Mouse (Mus musculus) limb, embryonic 13.5 days (tissue): ENCODE data around the gene Ubox5. TPM values are rescaled to one million over a fixed set of nuclear protein-coding genes. Genes with fewer than 3 reads are reported as not detected.
A peak's percentile ranks its signal among the peaks of the same experiment; 100 is the strongest.
"Not testable (repeated sequence)": the region's sequence is repeated elsewhere in the genome, so short reads cannot be mapped to it uniquely, and the experiment has no call there.

Experiments
- ATAC-seq: fragments of 200-750 bp; cut with Nextera tagmentation; 2 replicates; pipeline ENCODE4 v1.8.0; 2017; ENCODE audit warnings: low read depth, moderate number of reproducible peaks, moderate TSS enrichment; ENCODE audit not compliant: low FRiP score
- H3K27ac ChIP-seq: fragments of 300-500 bp; sonication (generic); 2 replicates; pipeline ENCODE4 v1.5.1; 2015; ENCODE audit warnings: inconsistent platforms, mild to moderate bottlenecking, moderate library complexity
- H3K27me3 ChIP-seq: fragments of 300-500 bp; sonication (generic); 2 replicates; pipeline ENCODE4 v1.6.1; 2015; ENCODE audit warnings: mild to moderate bottlenecking, inconsistent platforms
- H3K36me3 ChIP-seq: fragments of 300-500 bp; sonication (generic); 2 replicates; pipeline ENCODE4 v1.6.1; 2015; ENCODE audit warnings: inconsistent platforms, mild to moderate bottlenecking, moderate library complexity
- H3K4me1 ChIP-seq: fragments of 300-500 bp; sonication (generic); 2 replicates; pipeline ENCODE4 v1.6.1; 2015; ENCODE audit warnings: inconsistent platforms
- H3K4me2 ChIP-seq: fragments of 300-500 bp; sonication (generic); replicated peaks from 2 replicates; pipeline ENCODE4 v1.6.1; 2015; ENCODE audit warnings: inconsistent platforms, mild to moderate bottlenecking, moderate library complexity
- H3K4me3 ChIP-seq: fragments of 300-500 bp; sonication (generic); 2 replicates; pipeline ENCODE4 v1.5.1; 2015; ENCODE audit warnings: moderate library complexity, mild to moderate bottlenecking, inconsistent platforms
- H3K9ac ChIP-seq: fragments of 300-500 bp; sonication (generic); 2 replicates; pipeline ENCODE4 v1.6.1; 2015; ENCODE audit warnings: mild to moderate bottlenecking, inconsistent platforms
- H3K9me3 ChIP-seq: fragments of 300-500 bp; sonication (generic); 2 replicates; pipeline ENCODE4 v1.6.1; 2016; ENCODE audit warnings: inconsistent platforms
- WGBS: fragments of 180-500 bp; shearing (Covaris S2); methylation state at CpG from one replicate; pipeline ENCODE4 v1.1.7; 2015; 5-methylcytosine and 5-hydroxymethylcytosine counted together
- polyA plus RNA-seq: library from polyadenylated mRNA; unstranded; fragments of >200 nt; fragmentation: Nextera tagmentation; extraction: Ambion mirVana; gene quantifications from 2 replicates; pipeline ENCODE4 v1.2.1, GENCODE M21; 2015

The Ubox5 gene
- polyA plus RNA-seq, 1 experiment from 2014 or later, result 15.0 TPM

DNA sequence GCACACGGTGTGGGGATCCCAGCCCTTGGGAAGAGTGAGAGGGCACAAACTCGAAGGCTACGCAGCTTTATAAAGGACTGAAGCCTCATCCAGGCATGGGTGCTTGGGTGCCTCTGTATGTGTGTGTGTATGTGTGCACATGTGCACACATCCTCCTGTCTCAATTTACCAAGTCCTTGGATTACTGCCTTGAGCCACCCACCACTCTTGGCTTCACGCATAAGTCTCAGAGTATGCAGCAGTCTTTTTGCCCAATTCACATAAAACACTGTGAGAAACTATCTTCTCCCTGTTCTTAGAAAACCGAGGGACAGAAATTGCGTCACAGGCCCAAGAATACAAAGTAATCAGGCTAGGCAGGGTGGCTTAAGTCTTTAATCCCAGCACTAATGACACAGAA is 43.8 kb downstream of the Ubox5 start:
- Histone ChIP-seq H3K27ac (no peak overlapping the region), H3K4me2 (no peak overlapping the region), H3K9me3 (no peaks in the 10 kb centered on the region), H3K4me1 (peaks cover 2% of the 10 kb centered on the region; the same call in 1 of the 2 replicates), H3K4me3 (no peak overlapping the region), H3K9ac (no peak overlapping the region), H3K27me3 (peaks cover 34% of the 10 kb centered on the region), H3K36me3 (peaks cover 19% of the 10 kb centered on the region)
- no peak for ATAC-seq
- 80% methylated on average over 6 of the region's 6 CpGs for WGBS

DNA sequence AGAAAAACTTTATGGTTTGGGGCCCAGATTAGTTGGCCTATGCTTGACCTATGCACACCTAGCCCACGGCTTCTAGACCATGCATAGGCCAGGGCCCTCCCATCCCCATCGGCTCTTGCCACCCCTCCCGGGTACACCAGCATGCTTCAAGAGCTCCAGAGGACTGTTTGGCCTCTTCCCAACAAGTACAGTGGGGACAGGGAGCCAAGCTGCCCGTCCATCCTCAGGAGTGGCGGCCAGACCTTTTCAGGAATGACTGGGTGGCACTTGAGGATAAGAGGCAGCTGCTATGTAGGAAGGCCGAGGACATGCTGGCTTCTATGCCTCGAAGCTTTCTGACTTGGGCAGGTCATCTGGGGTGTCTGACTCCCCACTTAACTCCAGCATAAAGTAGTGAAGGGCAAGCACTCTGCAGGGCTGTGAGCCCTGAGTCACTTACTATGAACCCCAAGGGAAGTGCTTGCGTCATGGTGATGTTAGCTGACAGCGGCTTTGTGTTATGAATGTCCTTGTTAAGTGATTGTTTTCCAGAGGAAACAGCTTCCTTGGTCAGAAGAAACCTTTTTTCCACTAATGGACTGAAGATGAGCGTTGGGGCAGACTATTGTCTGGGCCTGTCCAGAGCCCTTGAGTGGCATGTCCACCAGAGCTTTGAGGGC is 45.8 kb downstream of the Ubox5 start:
- WGBS, result 82% methylated on average over 10 of the region's 10 CpGs
- peaks cover 13% of the 10 kb centered on the region for H3K4me1 ChIP-seq
- H3K9ac ChIP-seq, result no peak overlapping the region
- no peak overlapping the region for H3K27ac ChIP-seq
- no peaks in the 10 kb centered on the region for H3K9me3 ChIP-seq
- no peaks in the 10 kb centered on the region for H3K36me3 ChIP-seq
- no peak overlapping the region for H3K4me2 ChIP-seq
- no peak overlapping the region for H3K4me3 ChIP-seq
- no peak for ATAC-seq
- peaks cover 54% of the 10 kb centered on the region for H3K27me3 ChIP-seq

DNA sequence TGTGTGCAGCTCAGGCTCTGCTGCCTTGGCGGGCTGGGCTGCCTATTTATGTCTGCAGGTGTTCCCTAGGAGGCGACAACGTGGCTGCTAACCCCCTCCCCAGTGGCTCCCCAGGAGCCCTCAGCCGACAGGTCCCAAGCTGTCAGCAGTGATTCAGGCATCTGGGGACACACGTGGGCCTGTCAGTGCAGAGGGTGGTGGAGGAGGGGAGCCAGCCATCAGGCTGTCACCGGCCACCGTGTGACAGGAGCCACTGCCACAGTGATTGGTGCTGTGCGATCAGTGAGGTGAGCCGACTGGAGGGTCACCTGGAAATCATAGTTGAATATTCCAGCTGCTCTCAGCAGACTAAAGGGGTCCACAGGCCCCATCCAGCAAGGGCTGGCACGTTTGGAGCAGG is 47.3 kb downstream of the Ubox5 start, which contains the start of gene Avp:
Avp (minus strand) TSS at position 3 of the 400 bp plus-strand sequence.
- no peak within 1 kb of the TSS for H3K9ac ChIP-seq
- 38% methylated on average over 10 of the region's 10 CpGs for WGBS
- no peak within 1 kb of the TSS for H3K4me2 ChIP-seq
- no peak for ATAC-seq
- peaks cover 69% of the 10 kb centered on the region for H3K27me3 ChIP-seq
- H3K4me3 ChIP-seq, result no peak within 1 kb of the TSS
- peaks cover 15% of the 10 kb centered on the region for H3K4me1 ChIP-seq
- no peaks in the 10 kb centered on the region for H3K36me3 ChIP-seq
- H3K9me3 ChIP-seq, result no peaks in the 10 kb centered on the region
- no peak within 1 kb of the TSS for H3K27ac ChIP-seq

DNA sequence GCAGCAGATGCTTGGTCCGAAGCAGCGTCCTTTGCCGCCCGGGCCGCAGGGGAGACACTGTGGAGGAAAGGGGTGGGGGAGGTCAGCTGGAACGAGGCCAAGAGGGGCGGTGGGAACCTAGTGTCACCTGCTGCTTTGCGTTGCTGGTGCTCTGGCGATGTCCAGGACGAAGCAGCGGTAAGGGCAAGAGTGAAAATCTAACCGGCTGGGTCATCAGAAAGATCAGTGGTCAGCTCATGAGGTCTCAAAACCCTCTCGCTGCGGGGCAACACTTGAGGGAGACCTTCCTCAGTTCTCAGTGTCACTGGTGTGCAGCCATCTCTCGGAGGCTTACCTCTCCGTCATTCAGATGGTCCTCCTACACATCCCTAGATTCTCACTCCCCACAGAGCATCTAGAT is 48.6 kb downstream of the Ubox5 start:
- WGBS, result 6% methylated on average over 16 of the region's 16 CpGs
- peak overlapping the region; percentile 69 for H3K4me2 ChIP-seq
- ATAC-seq, result no peak
- H3K4me1 ChIP-seq, result peaks cover 23% of the 10 kb centered on the region
- no peak overlapping the region for H3K27ac ChIP-seq
- H3K4me3 ChIP-seq, result peak overlapping the region; percentile 43
- H3K9me3 ChIP-seq, result no peaks in the 10 kb centered on the region
- H3K36me3 ChIP-seq, result no peaks in the 10 kb centered on the region
- peaks cover 82% of the 10 kb centered on the region for H3K27me3 ChIP-seq
- peak overlapping the region; percentile 62; the same call in 1 of the 2 replicates for H3K9ac ChIP-seq

DNA sequence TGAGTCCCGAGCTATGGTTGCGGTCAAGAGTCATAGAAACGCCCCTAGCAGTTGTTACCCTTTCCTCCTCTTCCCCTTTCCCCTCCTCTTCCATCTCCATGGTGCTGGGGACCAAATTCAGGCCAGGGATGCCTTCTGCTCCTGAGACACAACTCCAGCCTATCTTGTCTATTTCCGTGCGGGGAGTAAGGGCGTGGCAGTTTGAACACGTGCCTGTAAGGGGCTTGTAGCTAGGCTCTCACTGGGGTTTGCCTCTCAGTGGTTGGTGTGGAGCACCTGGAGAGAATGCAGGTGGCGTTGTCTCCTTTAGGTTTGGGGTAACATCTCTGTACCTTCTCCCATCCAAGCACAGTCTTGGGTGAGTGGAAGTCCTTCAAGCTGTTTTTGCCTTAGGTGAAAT is 50.0 kb downstream of the Ubox5 start:
- Histone ChIP-seq H3K4me1 (peaks cover 26% of the 10 kb centered on the region), H3K27me3 (peaks cover 96% of the 10 kb centered on the region), H3K9me3 (no peaks in the 10 kb centered on the region), H3K9ac (no peak overlapping the region), H3K36me3 (no peaks in the 10 kb centered on the region), H3K27ac (no peak overlapping the region), H3K4me3 (peak overlapping the region; percentile 43), H3K4me2 (peak overlapping the region; percentile 69; the same call in 1 of the 2 replicates)
- 9% methylated on average over 8 of the region's 8 CpGs for WGBS
- ATAC-seq, result no peak

DNA sequence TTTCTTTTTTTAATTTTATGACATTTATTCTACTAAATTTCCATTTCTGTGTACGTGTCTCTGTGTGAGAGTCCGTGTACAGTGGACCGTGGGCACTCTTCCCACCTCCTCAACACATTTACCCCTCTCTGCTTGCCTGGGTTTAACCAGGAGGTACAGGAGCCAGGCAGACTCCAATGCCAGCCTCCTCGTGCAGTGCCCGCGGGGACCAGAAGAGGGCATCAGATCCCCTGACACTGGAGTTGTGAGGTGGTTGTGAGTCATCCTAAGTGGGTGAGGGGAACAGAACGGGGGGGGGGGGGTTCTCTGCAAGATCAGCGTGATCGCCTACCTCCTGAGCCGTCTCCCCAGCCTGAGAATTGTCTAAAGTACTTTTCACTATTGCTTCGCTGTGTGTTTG is 51.7 kb downstream of the Ubox5 start:
- 14% methylated on average over 11 of the region's 11 CpGs for WGBS
- ATAC-seq, result no peak

DNA sequence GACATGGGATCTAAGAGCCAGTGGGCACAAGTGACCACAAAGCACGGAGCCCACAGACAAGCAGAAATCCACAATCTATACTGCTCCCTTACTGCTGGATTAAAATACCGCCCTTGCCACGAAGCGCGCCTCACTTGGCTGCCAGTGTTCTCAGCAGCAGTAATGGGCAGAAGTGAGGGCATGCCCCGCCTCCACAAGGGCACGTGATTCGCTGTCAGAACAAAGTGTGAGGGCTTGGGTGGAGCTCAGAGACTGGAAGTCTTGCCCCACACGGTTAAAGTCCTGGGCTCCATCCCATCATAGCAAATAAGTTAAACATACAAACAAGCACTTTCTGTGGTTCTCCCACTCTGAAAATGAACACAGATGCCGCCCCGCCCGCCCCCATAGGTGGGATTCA is 52.2 kb downstream of the Ubox5 start:
- ATAC-seq, result no peak
- no peaks in the 10 kb centered on the region for H3K9me3 ChIP-seq
- H3K4me2 ChIP-seq, result peak overlapping the region; percentile 27
- H3K36me3 ChIP-seq, result no peaks in the 10 kb centered on the region
- 3% methylated on average over 12 of the region's 12 CpGs for WGBS
- peak overlapping the region; percentile 1; the same call in 1 of the 2 replicates for H3K9ac ChIP-seq
- no peak overlapping the region for H3K27ac ChIP-seq
- H3K4me3 ChIP-seq, result 0 out of 2 replicates have a peak overlapping the region, but pooled peaks have one; percentile 42
- peaks cover 26% of the 10 kb centered on the region for H3K4me1 ChIP-seq
- peaks cover 93% of the 10 kb centered on the region for H3K27me3 ChIP-seq

More for the DNA sequence above, 51.7 kb downstream of the Ubox5 start:
- H3K9ac ChIP-seq, result no peak overlapping the region
- peaks cover 98% of the 10 kb centered on the region for H3K27me3 ChIP-seq
- H3K4me2 ChIP-seq, result no peak overlapping the region
- no peak overlapping the region for H3K27ac ChIP-seq
- H3K36me3 ChIP-seq, result no peaks in the 10 kb centered on the region
- peaks cover 26% of the 10 kb centered on the region for H3K4me1 ChIP-seq
- H3K4me3 ChIP-seq, result no peak overlapping the region
- no peaks in the 10 kb centered on the region for H3K9me3 ChIP-seq

DNA sequence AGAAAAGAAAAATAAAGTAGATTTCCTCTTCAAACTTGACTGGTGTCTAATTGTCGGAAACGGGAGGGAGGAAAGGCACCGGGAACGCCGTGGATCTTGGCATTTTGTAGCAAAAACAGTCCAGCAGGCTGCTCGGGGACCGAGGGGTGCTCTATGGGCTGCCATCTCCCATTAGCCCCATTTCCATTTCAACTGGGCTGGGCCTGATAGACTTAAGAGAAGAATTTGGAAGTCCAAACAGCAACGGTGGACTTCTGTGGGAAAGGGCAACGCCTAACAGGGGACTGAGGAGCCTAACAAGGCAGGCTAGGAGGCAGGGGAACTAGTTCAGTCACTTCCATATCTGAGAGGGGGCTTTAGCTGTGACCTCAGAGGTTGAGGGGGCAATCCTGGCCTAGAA is 52.8 kb downstream of the Ubox5 start:
- Histone ChIP-seq H3K4me1 (peaks cover 26% of the 10 kb centered on the region), H3K9me3 (no peaks in the 10 kb centered on the region), H3K27ac (no peak overlapping the region), H3K4me3 (peak overlapping the region; percentile 42), H3K27me3 (peaks cover 86% of the 10 kb centered on the region), H3K36me3 (no peaks in the 10 kb centered on the region), H3K9ac (peak overlapping the region; percentile 1; the same call in 1 of the 2 replicates), H3K4me2 (peak overlapping the region; percentile 63)
- ATAC-seq, result no peak
- 6% methylated on average over 9 of the region's 9 CpGs for WGBS

DNA sequence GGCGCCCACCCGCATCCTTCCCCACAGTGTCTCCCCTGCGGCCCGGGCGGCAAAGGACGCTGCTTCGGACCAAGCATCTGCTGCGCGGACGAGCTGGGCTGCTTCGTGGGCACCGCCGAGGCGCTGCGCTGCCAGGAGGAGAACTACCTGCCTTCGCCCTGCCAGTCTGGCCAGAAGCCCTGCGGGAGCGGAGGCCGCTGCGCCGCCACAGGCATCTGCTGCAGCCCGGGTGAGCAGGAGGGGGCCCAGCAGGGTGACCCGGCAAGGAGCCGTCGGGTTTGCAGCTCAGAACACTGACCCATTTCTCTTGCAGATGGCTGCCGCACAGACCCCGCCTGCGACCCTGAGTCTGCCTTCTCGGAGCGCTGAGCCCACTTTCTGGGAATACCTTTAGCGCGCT is 53.3 kb downstream of the Ubox5 start:
- 3% methylated on average over 32 of the region's 32 CpGs for WGBS

DNA sequence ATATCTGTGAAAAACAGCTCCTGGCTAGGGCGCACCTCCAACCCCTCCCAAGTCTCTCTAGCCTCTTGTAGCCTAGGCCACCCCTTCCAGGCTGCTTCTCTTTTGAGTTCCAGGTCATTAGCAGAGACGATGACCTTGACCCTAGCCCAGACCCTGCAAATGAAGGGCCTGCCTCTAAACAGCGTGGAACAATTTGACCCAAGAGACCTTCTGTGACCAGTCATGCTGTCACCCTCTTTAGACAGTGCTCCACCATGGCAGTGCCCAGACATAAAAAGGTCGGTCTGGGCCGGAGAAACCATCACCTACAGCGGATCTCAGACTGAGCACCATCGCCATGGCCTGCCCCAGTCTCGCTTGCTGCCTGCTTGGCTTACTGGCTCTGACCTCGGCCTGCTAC is 54.0 kb downstream of the Ubox5 start, which contains the start of gene Oxt:
Oxt (plus strand) TSS at position 301 of the 400 bp plus-strand sequence.
- no peaks in the 10 kb centered on the region for H3K9me3 ChIP-seq
- H3K36me3 ChIP-seq, result no peaks in the 10 kb centered on the region
- H3K4me1 ChIP-seq, result peaks cover 23% of the 10 kb centered on the region
- H3K27ac ChIP-seq, result no peak within 1 kb of the TSS
- peak within 1 kb of the TSS; percentile 42 for H3K4me3 ChIP-seq
- H3K9ac ChIP-seq, result peak within 1 kb of the TSS; percentile 54
- WGBS, result 45% methylated on average over 9 of the region's 9 CpGs
- ATAC-seq, result no peak
- H3K4me2 ChIP-seq, result peak within 1 kb of the TSS; percentile 63
- peaks cover 75% of the 10 kb centered on the region for H3K27me3 ChIP-seq

More for the DNA sequence above, 53.3 kb downstream of the Ubox5 start:
- not testable (repeated sequence) for H3K9me3 ChIP-seq, H3K36me3 ChIP-seq, ATAC-seq, H3K27ac ChIP-seq
- H3K27me3 ChIP-seq, result peaks cover 82% of the 10 kb centered on the region
- peak overlapping the region; percentile 54 for H3K9ac ChIP-seq
- peaks cover 26% of the 10 kb centered on the region for H3K4me1 ChIP-seq
- H3K4me2 ChIP-seq, result peak overlapping the region; percentile 63
- peak overlapping the region; percentile 42 for H3K4me3 ChIP-seq

DNA sequence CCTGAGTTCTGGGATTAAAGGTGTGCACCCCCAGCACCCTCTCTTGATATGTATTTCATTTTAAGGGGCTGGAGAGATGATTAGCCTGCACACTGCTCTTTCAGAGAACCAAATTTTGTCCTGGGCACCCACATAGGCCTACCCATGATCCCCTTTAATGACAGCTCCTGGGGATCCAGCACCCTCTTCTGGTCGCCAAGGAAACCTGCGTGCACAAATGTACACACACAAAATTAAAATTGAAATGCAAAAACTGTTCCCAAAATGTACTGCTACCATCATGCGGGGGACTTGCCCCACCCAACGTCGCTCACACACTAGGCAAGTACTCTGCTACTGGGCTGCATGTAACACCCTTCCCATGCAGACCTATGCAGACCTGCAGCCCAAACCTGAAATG is 54.9 kb downstream of the Ubox5 start:
- 81% methylated on average over 5 of the region's 5 CpGs for WGBS

DNA sequence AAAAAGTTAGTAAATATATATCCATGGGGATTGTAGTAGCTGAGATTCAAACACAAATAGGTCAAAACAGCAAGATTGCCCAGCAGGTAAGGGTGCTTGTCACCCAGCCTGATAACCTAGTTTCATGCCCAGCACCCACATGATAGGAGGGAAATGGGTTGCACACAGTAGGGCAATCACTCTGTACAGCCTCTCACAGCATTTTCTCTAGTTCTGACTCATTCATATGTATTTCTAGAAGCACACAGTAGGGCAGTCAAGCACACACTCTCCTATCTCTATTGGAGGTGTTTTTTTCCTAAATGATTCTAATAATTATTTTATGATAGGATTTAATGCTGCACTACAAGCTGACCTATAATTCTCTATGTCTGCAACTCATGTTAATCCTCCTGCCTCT is 59.9 kb downstream of the Ubox5 start:
- Histone ChIP-seq H3K9me3 (no peaks in the 10 kb centered on the region), H3K4me2 (no peak overlapping the region)

More for the DNA sequence above, 54.9 kb downstream of the Ubox5 start:
- ATAC-seq, result no peak
- H3K4me3 ChIP-seq, result no peak overlapping the region
- peaks cover 66% of the 10 kb centered on the region for H3K27me3 ChIP-seq
- no peak overlapping the region for H3K27ac ChIP-seq
- H3K9ac ChIP-seq, result no peak overlapping the region
- H3K4me1 ChIP-seq, result peaks cover 14% of the 10 kb centered on the region
- no peak overlapping the region for H3K4me2 ChIP-seq
- no peaks in the 10 kb centered on the region for H3K36me3 ChIP-seq
- H3K9me3 ChIP-seq, result no peaks in the 10 kb centered on the region

DNA sequence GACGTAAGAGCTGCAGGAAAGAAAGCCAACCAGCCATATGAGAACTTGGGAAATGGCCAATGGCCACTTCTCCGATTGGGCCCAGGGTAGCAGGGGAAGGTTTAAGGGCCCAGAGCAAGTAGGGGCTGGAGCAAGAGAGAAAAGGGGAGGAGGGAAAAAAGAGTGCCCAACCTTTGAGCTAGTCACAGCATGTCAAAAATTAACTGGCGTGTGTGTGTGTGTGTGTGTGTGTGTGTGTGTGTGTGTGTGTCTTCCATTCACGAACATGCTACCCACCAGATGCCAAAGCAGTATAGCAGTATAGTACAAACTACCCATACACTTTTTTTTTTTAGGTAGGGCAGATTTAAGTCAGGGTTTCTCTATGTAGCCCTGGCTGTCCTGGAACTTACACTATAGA is 60.9 kb downstream of the Ubox5 start:
- Histone ChIP-seq H3K4me3 (no peak overlapping the region), H3K27ac (no peak overlapping the region), H3K27me3 (peaks cover 7% of the 10 kb centered on the region), H3K36me3 (peaks cover 20% of the 10 kb centered on the region), H3K9me3 (no peaks in the 10 kb centered on the region), H3K4me1 (peaks cover 14% of the 10 kb centered on the region), H3K9ac (no peak overlapping the region), H3K4me2 (no peak overlapping the region)
- no peak for ATAC-seq
- 84% methylated on average over 4 of the region's 4 CpGs for WGBS

More for the DNA sequence above, 59.9 kb downstream of the Ubox5 start:
- Histone ChIP-seq H3K4me1 (peaks cover 6% of the 10 kb centered on the region), H3K36me3 (peaks cover 19% of the 10 kb centered on the region), H3K9ac (no peak overlapping the region), H3K27me3 (peaks cover 15% of the 10 kb centered on the region), H3K27ac (no peak overlapping the region), H3K4me3 (no peak overlapping the region)
- no peak for ATAC-seq
